9 mouse cellular contexts compared by ENCODE assay signal in the genomic region with DNA sequence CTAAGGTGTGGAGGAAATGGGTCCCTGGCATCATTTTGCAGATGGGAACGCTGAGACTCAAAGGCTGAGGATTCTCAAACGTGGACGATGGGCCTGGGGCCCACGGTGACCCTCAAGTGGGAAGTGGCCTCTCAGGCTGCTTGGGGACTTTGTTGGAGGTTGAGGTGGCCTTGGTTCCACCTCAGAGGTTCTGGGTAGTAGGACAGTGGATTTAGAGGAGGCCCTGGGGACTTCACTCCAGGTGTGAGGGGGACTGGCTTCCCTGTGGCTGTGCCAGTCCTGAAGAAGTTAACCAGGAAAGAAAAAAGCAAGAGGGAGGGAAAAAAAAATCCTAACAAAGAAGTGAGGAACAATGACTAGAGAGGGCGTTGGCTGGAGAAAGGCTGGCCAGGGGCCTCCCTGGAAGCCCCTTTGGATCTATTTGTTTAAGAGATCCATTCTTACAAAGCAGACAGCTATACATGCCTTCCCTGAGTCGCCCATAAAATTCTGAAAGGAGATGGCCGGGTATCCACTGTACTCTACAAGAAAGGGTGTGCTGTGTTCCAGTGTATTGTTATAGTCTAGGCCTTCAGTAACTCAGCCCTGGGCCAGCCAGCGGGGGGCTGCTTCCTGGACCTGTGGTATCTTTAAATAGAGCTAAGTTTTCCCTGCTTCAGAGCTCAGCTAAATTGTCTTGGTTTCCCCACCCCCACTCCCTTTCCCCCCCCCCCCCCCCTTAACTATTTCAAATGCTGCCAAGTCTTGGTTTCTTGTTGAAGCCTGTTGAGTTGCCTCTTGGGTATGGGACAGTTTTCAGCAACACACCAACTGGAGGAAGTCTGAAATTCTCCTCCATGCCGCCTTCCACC. TPM values are rescaled to one million over a fixed set of nuclear protein-coding genes. Genes with fewer than 3 reads are reported as not detected.
DNase-seq lines count a peak whose midpoint lies in the region; ATAC-seq and TF ChIP-seq lines count a peak whose summit lies in the region.
"Had no signal": no experiment of that assay in that cellular context is flagged by ENCODE, and none has a peak within 500 bp of the region (broad histone marks: within the 10 kb centered on the region; RNA-seq: fewer than 3 reads in every experiment).

No protein-coding gene starts in this region.

- no peak for TF ChIP-seq CTCF in forebrain, postnatal 0 days (IDR thresholded peaks at IDR 0.05; ENCODE audit: low read depth)

- DNase-seq in heart, postnatal 36 days = no peak
- no peak for DNase-seq in ES-E14 (ENCODE audit: low read depth, low spot score)
- DNase-seq in forebrain, postnatal 0 days = no peak
- DNase-seq in midbrain, embryonic 10.5 days (ENCODE audit: low spot score) = peak; percentile 49
- DNase-seq in left cerebral cortex, adult 18-20 months (ENCODE audit: low spot score in 2 of 2) = no peak
- DNase-seq in right cerebral cortex, adult 18-20 months = no peak
- no peak for DNase-seq in left cerebral cortex, postnatal 4 days

- H3K4me3 ChIP-seq in heart, embryonic 11.5 days (ENCODE audit: low read depth, low read length) = peak overlapping the region; percentile 86
- peak overlapping the region; percentile 80 to 99 for H3K4me3 ChIP-seq in ES-E14 (ENCODE audit: insufficient read depth in 1 of 2, low read depth in 1 of 2, low read length in 2 of 2, poor library complexity in 1 of 2, severe bottlenecking in 1 of 2)
- H3K4me3 ChIP-seq in forebrain, postnatal 0 days (ENCODE audit: low read depth, low read length) = peak overlapping the region; percentile 77
- peak overlapping the region; percentile 97 for H3K4me3 ChIP-seq in midbrain, embryonic 10.5 days

- intact Hi-C loops in heart, postnatal 36 days (cut with DNase I) = loop anchor here (5.0 to 10.0 kb wide), 4 partner anchors 34 to 356 kb away; no protein-coding TSS in a partner anchor
- intact Hi-C loops in left cerebral cortex, postnatal 4 days (cut with DNase I) = loop anchor here (10.0 kb wide), 2 partner anchors 246 to 796 kb away; a partner anchor contains a TSS

- ATAC-seq in heart, embryonic 11.5 days (replicated peaks; ENCODE audit: insufficient number of reproducible peaks, low FRiP score, low TSS enrichment) = no peak
- no peak for ATAC-seq in forebrain, postnatal 0 days

- H3K27me3 ChIP-seq in heart, embryonic 11.5 days (ENCODE audit: control insufficient read depth, insufficient read depth, low read length) = peaks cover 5% of the 10 kb centered on the region; the same call in 1 of the 2 replicates
- H3K27me3 ChIP-seq in forebrain, postnatal 0 days (ENCODE audit: insufficient read depth, low read length) = no peaks in the 10 kb centered on the region
- 0 out of 2 replicates have a peak, but pooled peaks cover 5% of the 10 kb centered on the region for H3K27me3 ChIP-seq in midbrain, embryonic 10.5 days (ENCODE audit: low read depth, poor library complexity, severe bottlenecking)

- 33% methylated on average over 9 of the region's 9 CpGs for WGBS in heart, embryonic 11.5 days (ENCODE audit: insufficient replicate concordance)
- WGBS in forebrain, postnatal 0 days = 10% methylated on average over 9 of the region's 9 CpGs
- 25% methylated on average over 9 of the region's 9 CpGs for WGBS in midbrain, embryonic 10.5 days

- no peaks in the 10 kb centered on the region for H3K9me3 ChIP-seq in heart, embryonic 11.5 days (replicated peaks; ENCODE audit: control insufficient read depth, low read length)
- no peaks in the 10 kb centered on the region for H3K9me3 ChIP-seq in ES-E14 (ENCODE audit: control insufficient read depth, insufficient read depth, low read depth, low read length)
- no peaks in the 10 kb centered on the region for H3K9me3 ChIP-seq in forebrain, postnatal 0 days (ENCODE audit: low read length)
- no peaks in the 10 kb centered on the region for H3K9me3 ChIP-seq in midbrain, embryonic 10.5 days (replicated peaks)

- H3K27ac ChIP-seq in heart, embryonic 11.5 days (ENCODE audit: low read depth, low read length) = peak overlapping the region; percentile 77
- no peak overlapping the region for H3K27ac ChIP-seq in ES-E14 (ENCODE audit: insufficient read depth, low read depth, low read length, poor library complexity, severe bottlenecking)
- peak overlapping the region; percentile 82 for H3K27ac ChIP-seq in forebrain, postnatal 0 days (ENCODE audit: low read depth, low read length)
- peak overlapping the region; percentile 99 for H3K27ac ChIP-seq in midbrain, embryonic 10.5 days (replicated peaks)

- peaks cover 18% of the 10 kb centered on the region for H3K4me1 ChIP-seq in heart, embryonic 11.5 days (ENCODE audit: control insufficient read depth, insufficient read depth, low read length)
- H3K4me1 ChIP-seq in ES-E14 (ENCODE audit: control insufficient read depth in 2 of 2, insufficient read depth in 2 of 2, low read length in 2 of 2, poor library complexity in 1 of 2) = peaks cover 0 to 12% of the 10 kb centered on the region in 2 experiments; a peak in 2 of 4 replicates
- peaks cover 17% of the 10 kb centered on the region for H3K4me1 ChIP-seq in forebrain, postnatal 0 days (ENCODE audit: insufficient read depth)
- peaks cover 43% of the 10 kb centered on the region for H3K4me1 ChIP-seq in midbrain, embryonic 10.5 days

- peak overlapping the region; percentile 88 for H3K4me2 ChIP-seq in heart, embryonic 11.5 days
- peak overlapping the region; percentile 65 for H3K4me2 ChIP-seq in forebrain, postnatal 0 days (ENCODE audit: low read depth)

- no peaks in the 10 kb centered on the region for H3K36me3 ChIP-seq in heart, embryonic 11.5 days (ENCODE audit: control insufficient read depth, insufficient read depth, low read length)
- H3K36me3 ChIP-seq in ES-E14 (ENCODE audit: control insufficient read depth, insufficient read depth, low read length, poor library complexity, severe bottlenecking) = no peaks in the 10 kb centered on the region
- peaks cover 7% of the 10 kb centered on the region; the same call in 1 of the 2 replicates for H3K36me3 ChIP-seq in forebrain, postnatal 0 days (ENCODE audit: insufficient read depth)
- H3K36me3 ChIP-seq in midbrain, embryonic 10.5 days = peaks cover 41% of the 10 kb centered on the region

- peak overlapping the region; percentile 95 for H3K9ac ChIP-seq in heart, embryonic 11.5 days (ENCODE audit: low read depth, low read length)
- peak overlapping the region; percentile 87; the same call in 1 of the 2 replicates for H3K9ac ChIP-seq in ES-E14 (ENCODE audit: insufficient read depth, low read depth, low read length, poor library complexity, severe bottlenecking)
- peak overlapping the region; percentile 91 for H3K9ac ChIP-seq in forebrain, postnatal 0 days

- in situ Hi-C loops in ES-E14 (cut with MboI; ENCODE audit: low sequenced_read_pairs in 2 of 2, unreplicated experiment in 2 of 2) = no loop called here

TF ChIP-seq in ES-E14, 5 proteins besides CTCF, POLR2A, EP300 and RAD21:
- TF ChIP-seq MAFK (IDR thresholded peaks at IDR 0.05; ENCODE audit: insufficient read depth, low read depth, low read length) (no peak), CHD2 (IDR thresholded peaks at IDR 0.05; ENCODE audit: low read depth, low read length) (no peak), ZC3H11A (IDR thresholded peaks at IDR 0.05; ENCODE audit: borderline replicate concordance, low read depth, low read length) (no peak), ZNF384 (IDR thresholded peaks at IDR 0.05; ENCODE audit: low read depth, low read length) (no peak), HCFC1 (IDR thresholded peaks at IDR 0.05; ENCODE audit: borderline replicate concordance, insufficient read depth, low read length) (no peak)

RNA-seq across cellular contexts. Expression of a gene that starts 1.0 kb away (rescaled TPM):
- 14.8 and 15.3 TPM in 2 replicates for polyA plus RNA-seq in heart, embryonic 11.5 days (2014; fragmentation: Nextera tagmentation; extraction: Ambion mirVana)
- 1 to 10 TPM; 4.5 to 6.0 TPM for total RNA-seq in heart, postnatal 36 days (2021)
- total RNA-seq in ES-E14 (2012; rRNA removed) = 3.2 and 6.8 TPM in 2 replicates
- 26.0 and 35.9 TPM in 2 replicates for total RNA-seq in forebrain, postnatal 0 days (2014; rRNA removed)
- polyA plus RNA-seq in forebrain, postnatal 0 days (2015; fragmentation: Nextera tagmentation; extraction: Ambion mirVana) = 5.7 and 7.4 TPM in 2 replicates
- 25.7 and 32.7 TPM in 2 replicates for polyA plus RNA-seq in midbrain, embryonic 10.5 days (2016; fragmentation: Nextera tagmentation; extraction: Ambion mirVana)
- total RNA-seq in left cerebral cortex, adult 18-20 months (2021) = 10 to 100 TPM; 12.4 to 14.5 TPM
- total RNA-seq in left cerebral cortex, postnatal 4 days (2021) = 10 to 100 TPM; 43.8 to 48.2 TPM

RNA-seq across cellular contexts. Expression of a gene that starts 48.8 kb away (rescaled TPM):
- polyA plus RNA-seq in heart, embryonic 11.5 days (2014; fragmentation: Nextera tagmentation; extraction: Ambion mirVana) = 0.64 and 1.2 TPM in 2 replicates
- total RNA-seq in heart, postnatal 36 days (2021) = under 1 TPM; 0.75 to 0.76 TPM
- 0.95 TPM in 1 of 2 replicates, not detected in the other for total RNA-seq in ES-E14 (2012; rRNA removed)
- 1.3 and 1.6 TPM in 2 replicates for total RNA-seq in forebrain, postnatal 0 days (2014; rRNA removed)
- polyA plus RNA-seq in forebrain, postnatal 0 days (2015; fragmentation: Nextera tagmentation; extraction: Ambion mirVana) = 2.3 and 2.6 TPM in 2 replicates
- polyA plus RNA-seq in midbrain, embryonic 10.5 days (2016; fragmentation: Nextera tagmentation; extraction: Ambion mirVana) = not detected in 2 replicates
- 1 to 10 TPM; 1.3 to 2.5 TPM for total RNA-seq in left cerebral cortex, adult 18-20 months (2021)
- 1 to 10 TPM; 1.9 to 3.1 TPM for total RNA-seq in left cerebral cortex, postnatal 4 days (2021)
- total RNA-seq: hematopoietic stem cell, adult 5-6 weeks had no signal

RNA-seq across cellular contexts. Expression of a gene that starts 52.4 kb away (rescaled TPM):
- 18,841 and 22,217 TPM in 2 replicates for polyA plus RNA-seq in heart, embryonic 11.5 days (2014; fragmentation: Nextera tagmentation; extraction: Ambion mirVana)
- 1,000 to 10,000 TPM; 7,375 to 9,600 TPM for total RNA-seq in heart, postnatal 36 days (2021)
- total RNA-seq in ES-E14 (2012; rRNA removed) = 1.1 TPM in 1 of 2 replicates, not detected in the other
- total RNA-seq in forebrain, postnatal 0 days (2014; rRNA removed) = 789 and 953 TPM in 2 replicates
- 1,191 and 1,686 TPM in 2 replicates for polyA plus RNA-seq in forebrain, postnatal 0 days (2015; fragmentation: Nextera tagmentation; extraction: Ambion mirVana)
- polyA plus RNA-seq in midbrain, embryonic 10.5 days (2016; fragmentation: Nextera tagmentation; extraction: Ambion mirVana) = 3,984 and 4,102 TPM in 2 replicates
- total RNA-seq in left cerebral cortex, adult 18-20 months (2021) = 100 to 1,000 TPM; 308 to 397 TPM
- 100 to 1,000 TPM in 1 of 2 experiments, 10 to 100 TPM in 1; 33.9 to 114 TPM for total RNA-seq in left cerebral cortex, postnatal 4 days (2021)

Comparison
In these comparisons a context has a peak if more than half of its experiments do, and no peak if none do; other contexts are left out.
1. RNA of a gene that starts 52.4 kb away (total RNA-seq): 7,375 to 9,600 TPM in heart, postnatal 36 days, 789 to 953 TPM in forebrain, postnatal 0 days, 308 to 397 TPM in left cerebral cortex, adult 18-20 months and 33.9 to 114 TPM in left cerebral cortex, postnatal 4 days; 1.1 TPM in ES-E14; every median in the first group is over 10 times any median in the second.
2. Peak in every context shown above with its lines, with median percentiles within 50 percentile points of each other: H3K4me3 ChIP-seq and H3K9ac ChIP-seq.